Mouse (Mus musculus) mouse embryonic stem cell (cell line): Measurements from ENCODE around the gene Plxna4.

Experiments
- in situ Hi-C, 2 experiments: fragments of 300-500 bp; cut with MboI; formaldehyde crosslinking; loops; 1 replicate in 1 of 2; 3 replicates in 1 of 2; pipeline ENCODE4 v1.14.3; 2019 to 2020; ENCODE audit warnings: low sequenced_read_pairs in 2 of 2, low pct_unique_long_range_greater_than_20kb in 1 of 2, mixed read lengths in 1 of 2; ENCODE audit not compliant: unreplicated experiment in 1 of 2

The Plxna4 gene

DNA sequence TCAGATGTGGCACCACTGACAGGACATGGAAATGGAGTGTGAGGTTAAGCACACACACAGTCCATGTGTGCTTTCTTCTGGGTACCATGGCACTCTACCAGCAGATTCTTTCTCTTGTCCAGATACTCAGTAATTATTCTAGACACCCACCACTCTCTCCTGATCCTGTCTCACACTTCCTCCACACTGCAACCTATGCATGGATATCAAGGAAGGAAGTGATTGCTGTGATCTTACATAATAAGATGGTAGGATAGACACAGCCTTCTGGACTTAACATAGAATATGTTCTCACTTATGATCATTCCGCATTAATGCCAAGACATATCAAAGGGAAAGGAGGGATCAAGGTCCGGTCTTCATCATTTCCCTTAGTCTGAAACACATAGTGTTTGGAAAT lies 92.5 kb downstream of the Plxna4 start:
- in situ Hi-C loops = no loop called here

DNA sequence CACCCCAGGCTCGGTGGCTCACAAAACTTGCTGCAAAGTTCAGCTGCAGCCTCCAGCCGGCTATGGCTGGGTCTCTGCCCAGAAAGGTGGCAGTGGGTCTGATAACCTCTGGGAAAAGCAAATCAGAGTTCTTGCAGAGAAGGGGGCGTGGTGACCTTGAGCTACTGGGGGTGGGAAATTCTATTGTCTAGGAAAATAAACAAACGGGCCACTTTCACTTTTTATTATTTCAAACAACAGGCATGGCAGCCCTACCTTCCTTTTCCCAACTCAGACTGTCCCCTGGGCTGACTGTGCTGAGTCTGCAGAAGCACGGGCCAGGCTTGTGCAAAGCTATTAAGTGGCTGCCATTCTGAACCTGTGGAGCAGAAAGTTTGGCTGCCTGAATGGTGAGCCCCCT lies 94.4 kb downstream of the Plxna4 start:
- in situ Hi-C loops = no loop called here

DNA sequence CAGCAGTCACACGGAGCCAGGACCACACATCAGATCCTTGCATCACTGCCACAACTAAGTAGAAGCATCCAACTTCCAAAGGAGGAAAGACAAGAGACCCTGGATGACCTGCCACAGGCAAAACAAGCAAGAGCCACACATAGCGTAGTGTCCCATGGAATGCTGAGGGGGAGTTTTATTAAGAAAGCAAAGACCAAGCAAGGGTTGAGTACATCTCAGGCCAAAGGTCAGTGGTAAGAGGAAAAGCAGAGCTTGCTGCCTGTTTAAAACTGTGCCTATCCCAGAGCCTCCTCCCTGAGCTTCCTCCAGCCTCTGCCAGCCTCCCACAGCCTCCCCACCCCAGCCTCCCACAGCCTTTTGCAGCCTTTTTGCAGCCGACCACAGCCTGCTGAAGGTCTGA lies 100.9 kb downstream of the Plxna4 start:
- in situ Hi-C loops = no loop called here

DNA sequence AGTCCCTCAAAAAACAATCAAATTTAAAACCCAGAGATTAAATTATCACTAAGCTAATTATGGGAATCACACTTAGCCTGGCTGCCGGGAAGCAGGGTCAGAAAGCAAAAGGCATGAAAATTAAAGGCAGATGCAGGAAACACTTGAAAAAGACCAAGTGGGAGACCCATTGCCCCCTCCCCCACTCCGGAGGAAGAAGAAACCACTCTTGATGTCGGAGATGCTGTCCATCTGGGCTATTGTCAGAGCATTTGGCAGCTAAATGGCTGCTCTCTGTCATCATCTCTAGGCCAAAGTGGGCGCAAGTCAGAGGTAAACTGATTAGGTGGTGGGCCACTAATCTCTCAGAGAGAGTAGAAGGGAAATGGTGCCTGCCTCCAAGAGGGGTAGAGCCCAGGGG lies 105.5 kb downstream of the Plxna4 start:
- in situ Hi-C loops = no loop called here

DNA sequence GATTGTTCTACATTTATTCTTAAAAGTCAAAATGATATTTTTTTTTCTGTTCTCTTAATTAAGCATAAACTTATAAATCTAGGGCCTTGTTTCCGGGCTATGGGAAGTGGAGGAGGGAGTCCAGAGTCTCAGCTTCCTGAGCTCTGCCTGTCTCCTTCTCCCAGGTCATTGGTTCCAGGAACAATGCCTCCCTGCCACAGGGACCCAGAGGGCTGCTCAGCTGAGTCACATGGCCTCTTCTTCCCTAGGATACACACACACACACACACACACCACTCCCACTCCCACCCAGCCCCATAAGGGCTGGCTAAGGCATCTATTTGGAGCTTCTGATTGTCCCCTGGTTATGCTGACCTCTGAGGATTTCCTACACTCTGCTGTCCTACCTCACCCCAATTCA lies 107.3 kb downstream of the Plxna4 start:
- in situ Hi-C loops = no loop called here

DNA sequence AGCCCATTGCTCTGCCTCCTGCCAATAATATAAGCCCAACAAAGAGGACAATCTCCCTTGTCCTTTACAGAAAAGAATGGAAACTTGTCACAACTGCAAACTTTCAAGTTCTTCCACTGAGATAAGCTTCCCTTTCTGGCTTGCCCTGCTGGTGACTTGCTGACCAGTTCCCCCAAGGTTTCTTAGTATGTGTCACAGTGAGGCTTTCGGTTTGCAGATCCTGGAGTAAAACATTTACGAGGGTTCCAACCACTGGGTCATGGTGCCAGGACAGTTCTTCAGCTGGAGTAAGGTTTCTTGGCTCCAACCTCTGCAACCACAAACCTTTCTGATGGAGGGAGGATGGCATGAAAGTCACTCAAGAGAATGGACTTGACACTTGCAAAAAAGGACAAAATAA lies 108.2 kb downstream of the Plxna4 start:
- in situ Hi-C loops = no loop called here

DNA sequence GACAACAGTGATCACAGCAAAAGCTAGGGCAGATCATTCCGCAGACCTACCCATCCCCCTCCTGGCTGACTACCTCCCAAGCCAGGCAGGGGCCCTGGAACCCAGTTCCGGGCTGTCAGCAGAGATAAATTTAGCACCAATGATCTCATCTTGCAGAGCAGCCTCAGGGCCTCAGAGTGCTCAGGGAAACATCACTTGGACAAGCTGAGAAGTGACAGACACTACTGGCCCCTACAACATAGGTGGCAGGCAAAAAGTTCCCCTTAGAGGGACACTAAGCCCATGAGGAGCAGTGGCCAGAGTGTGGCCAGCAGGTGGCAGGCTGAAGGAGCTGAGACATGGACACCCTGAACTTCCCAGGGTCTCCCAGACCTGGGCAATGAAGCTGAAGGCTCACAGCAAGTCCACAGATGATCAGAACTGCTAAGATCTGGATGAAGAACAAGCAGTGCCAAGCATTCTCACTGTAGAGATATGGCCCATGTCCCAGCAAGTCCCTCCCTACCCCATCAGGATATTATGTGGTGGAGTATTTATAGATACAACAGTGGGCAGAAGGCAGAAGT lies 108.7 kb downstream of the Plxna4 start:
- in situ Hi-C loops = no loop called here

DNA sequence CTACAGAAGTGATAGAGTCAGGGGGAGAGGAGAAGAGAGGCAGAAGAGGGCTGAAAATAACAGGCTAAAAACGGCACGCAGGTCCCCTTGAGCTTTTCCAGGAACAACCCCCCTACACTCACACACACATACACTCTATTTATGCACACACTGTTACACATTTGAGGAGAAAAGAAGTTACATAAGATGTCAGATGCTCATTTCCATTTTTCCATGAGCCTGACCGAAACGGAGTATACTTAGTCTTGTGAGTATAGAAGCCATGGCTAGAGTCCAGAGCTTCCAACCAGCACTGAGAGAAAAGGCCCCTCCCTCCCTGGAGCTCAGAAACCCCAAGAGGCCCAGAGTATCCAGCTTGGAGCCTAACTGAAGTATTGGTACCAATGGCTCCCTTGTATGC lies 112.0 kb downstream of the Plxna4 start:
- in situ Hi-C loops = no loop called here

DNA sequence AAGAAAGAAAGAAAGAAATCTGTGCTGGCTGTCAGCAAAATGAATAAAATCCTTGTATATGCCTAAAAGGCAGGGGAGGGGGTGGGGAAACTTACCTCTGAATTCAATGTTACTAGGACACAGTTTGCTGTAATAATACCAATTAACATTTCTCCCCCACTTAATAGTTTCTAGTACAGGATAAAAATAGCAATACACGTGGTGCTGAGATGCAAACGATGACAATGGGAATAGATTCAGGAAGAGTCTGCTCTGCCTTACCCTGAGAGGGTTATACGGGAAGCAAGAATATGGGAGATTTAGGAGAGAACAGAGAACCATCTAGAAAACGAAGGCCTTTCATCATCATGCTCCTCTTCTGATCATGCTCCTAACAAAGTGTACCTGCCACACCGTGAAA lies 115.9 kb downstream of the Plxna4 start:
- in situ Hi-C loops = no loop called here

DNA sequence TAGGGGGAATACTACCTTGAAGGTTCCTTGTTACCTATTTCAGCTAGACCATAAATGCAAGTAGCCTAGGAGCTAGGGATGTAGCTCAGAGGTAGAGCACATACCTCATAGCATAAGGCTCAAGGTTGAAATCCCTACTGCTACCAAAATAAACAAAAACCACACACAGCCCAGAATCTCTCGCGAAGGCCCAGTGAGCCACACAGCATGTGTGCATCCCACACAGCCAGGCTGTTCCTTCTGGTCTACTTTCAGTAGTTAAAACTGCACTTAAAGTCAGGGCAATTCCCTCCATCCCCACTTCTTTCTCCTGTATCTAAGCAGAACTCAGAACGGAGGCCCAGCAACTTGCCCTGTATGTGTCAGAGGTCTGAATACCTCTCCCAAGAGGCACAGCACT lies 116.4 kb downstream of the Plxna4 start:
- in situ Hi-C loops = no loop called here

DNA sequence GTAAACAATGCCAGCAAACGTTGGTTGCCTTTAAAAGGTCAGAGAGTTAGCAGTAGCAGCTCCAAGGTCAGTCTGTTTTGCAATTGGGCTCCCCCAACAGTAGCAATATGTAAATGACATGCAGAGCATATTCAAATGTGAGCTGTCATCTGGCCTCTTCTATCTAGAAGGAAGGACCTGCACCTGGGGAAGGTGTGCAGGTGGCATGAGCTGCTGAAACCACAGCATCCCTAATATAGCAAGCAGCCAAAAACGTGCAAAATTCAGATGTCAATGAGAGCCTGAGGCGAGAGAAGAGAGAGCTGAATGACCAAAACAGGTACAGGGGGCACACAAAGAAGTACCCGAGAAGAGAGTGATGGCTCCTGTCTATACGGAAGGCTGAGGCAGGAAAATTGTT lies 118.8 kb downstream of the Plxna4 start:
- in situ Hi-C loops = no loop called here

DNA sequence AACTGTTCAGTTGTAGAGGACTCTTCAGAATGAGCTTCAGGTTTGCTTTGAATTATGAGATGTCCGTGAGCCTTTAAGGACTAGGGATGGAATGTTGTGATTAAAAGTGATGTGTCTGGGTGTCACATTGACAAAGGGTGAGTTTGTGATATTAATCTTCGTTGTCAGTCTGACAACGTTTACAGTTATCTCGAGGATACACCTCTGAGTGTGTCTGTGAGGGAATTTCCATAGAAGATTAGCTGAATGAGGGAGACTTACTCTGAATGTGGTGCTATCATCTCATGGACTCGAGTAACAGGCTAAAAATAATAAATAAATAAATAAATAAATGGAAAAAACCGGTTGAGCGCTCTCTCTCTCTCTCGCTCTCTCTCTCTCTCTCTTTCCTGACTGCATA lies 122.9 kb downstream of the Plxna4 start:
- in situ Hi-C loops = no loop called here

DNA sequence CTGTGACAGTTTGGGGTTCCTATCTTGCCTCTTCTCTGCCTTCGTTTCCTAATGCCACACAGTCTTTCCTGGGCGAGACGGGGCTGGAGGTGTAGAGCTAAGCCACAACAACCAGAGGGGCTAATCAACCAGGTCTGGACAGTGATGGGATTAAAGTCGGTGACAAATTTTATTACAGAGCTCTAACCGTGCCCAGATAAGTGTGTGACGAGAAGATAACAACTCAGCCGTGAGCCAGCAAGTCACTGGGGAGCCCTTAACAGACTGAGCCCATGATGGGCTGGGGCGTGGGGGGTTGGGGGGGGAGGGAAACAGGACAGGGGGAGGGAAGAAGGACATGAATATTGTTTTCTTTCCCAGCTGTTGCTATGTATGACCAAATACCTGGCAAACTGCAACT lies 123.4 kb downstream of the Plxna4 start:
- in situ Hi-C loops = no loop called here

DNA sequence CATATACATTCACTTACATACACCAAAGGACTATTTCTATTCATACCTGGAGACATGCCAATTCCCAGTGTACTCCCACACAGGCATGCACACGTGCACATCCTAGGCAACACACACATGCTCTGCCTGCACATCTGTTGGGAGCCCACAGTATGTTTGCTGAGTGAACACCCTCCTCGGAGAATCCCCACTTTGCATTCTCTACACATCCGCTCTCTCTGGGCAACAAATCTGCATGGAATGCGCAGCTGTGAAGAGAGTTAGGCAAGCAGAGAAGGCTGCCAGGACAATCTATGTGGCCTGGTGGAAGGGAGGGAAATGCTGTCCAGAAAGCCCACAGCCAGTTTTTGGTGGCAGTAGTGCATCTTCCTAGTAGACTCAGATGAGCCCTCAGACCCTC lies 123.9 kb downstream of the Plxna4 start:
- in situ Hi-C loops = no loop called here

DNA sequence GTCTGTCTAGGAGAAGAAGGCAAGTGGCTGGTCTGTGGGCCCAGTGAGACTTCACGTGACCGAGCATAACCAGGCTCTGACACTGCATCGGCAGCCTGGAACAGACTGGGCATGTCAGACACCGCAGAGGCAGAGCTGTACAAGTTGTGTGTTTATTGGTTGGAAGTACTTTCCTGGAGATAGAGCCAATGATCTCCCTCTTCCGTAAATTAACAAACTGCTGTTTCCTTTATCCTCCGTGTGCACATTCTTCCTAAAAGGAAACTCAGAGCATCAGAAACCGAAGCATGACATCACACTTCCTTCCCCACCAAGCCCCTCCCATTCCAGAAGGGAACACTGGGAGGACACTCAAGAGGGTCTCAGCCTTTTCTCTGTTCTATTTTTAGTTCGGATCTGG lies 127.6 kb downstream of the Plxna4 start:
- in situ Hi-C loops = no loop called here

DNA sequence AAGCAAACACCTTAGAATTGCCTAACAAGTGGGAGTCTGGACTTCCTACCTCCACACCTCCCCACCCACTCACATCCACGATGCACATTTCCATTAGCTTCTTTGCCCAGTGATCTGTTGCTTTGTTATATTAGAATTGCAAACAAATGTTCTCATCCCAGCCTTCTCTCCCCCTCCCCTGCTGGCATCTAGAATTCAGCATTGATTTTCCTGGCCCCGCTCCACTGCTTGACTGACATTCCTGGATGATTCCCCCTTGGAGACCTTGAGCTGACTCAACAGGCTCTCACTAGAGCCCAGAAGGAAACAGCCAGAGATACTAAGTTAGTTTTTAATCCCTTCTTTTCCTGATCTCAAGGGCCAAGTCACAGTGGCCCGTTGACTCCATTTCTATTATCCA lies 131.4 kb downstream of the Plxna4 start:
- in situ Hi-C loops = no loop called here

DNA sequence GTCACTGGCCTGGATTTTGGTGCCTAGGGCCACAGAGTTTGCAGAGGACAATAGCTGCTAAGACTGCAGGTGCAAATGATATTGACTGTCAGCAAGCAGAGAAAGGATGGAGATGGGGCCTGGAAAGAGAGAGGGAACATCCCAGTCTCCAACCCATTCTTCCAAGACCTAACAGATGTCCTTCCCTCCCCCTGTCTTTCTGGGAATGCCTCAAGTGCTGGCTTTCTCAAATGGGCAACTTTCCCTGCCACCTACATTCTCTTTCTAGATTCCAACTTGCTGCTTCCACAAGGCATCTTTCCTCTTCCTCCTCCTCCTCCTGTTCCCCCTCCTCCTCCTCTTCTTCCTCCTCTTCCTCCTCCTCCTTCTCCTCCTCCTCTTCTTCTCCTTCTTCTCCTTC lies 136.1 kb downstream of the Plxna4 start:
- in situ Hi-C loops = no loop called here

DNA sequence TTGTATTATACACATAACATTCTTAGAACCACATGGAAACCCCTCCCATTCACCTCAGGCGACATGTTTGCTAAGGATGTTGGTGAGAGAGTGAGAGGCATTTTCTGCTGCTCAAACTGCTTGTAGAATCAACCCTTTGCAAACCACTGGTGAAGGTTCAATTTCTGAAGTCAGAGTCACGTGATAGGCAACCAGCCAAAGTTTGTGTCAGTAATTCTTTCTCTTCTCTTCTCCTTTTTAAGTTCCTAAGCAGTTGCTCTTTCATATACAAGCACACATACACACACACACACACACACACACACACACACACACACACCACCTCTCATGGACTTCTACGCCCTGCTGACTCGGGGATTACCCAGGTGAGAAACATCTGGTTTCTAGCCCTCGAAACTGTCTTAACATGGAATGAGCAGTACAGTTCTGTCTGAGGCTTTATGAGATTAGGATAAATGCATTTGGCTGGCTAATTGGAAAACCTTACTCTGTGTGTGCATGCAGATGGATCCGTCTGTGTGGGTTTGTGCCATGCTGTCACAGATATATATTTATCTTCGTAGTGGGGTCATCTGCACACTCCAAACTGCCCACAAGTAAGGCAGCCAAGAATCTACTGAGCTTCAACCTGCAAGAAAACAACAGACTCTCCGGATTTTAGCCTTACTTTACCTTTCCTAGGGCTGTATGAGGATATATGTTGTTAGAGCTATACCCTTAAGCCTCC lies 138.6 kb downstream of the Plxna4 start:
- in situ Hi-C loops = no loop called here

DNA sequence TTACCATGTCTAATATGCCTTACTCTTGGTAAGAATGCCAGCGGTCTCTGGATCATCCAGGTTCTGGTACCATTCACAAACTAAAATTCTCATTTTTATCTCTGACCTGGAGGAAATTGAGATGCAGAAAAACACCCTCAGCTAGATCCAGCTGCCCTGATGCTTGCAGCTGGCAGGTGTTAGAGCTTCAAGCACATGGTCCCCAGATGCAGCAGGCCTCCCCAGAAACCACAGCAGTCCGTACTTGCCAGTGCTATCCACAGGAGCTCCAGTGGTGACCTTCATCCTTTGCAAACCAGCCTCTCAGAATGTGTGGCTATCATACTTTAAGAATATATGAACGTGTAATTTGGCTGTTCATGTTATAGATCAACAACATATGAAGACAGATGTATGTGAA lies 139.2 kb downstream of the Plxna4 start:
- in situ Hi-C loops = no loop called here

DNA sequence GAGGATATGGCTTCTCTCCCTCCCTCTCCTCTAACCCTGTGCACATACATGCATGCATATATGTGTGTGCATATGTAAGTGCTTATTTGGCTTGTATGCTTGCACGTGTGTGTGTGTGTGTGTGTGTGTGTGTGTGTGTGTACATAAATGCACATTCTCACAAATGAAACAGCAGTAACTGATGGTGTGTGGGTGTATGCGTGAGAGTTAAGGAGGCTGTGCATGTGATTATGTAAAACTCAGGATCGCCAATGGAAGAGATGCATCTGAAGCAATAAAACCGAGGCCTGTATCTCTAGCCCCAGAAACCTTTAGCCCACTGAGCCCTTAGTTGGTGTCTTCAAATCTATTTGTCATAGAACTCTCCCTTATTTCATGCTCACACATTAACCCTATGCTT lies 141.7 kb downstream of the Plxna4 start:
- in situ Hi-C loops = no loop called here

DNA sequence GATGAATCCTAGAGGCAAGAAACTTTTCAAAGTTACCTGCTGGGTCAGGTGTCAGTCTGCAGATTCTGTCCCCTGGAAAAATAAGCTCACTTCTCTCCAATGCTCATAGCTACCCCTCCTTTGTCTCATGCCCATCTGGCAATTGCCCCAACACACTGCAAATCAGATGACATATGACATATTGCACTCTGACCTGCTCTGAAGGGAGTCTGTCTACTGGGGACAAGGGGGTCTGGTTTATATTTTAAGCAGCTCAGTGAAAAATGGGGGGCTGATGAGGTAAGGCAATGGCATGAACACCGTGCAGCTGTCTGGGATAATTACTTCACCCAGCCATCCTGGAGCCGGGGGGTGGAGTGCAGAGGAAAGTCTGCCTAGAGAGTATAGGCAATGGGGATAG lies 142.7 kb downstream of the Plxna4 start:
- in situ Hi-C loops = no loop called here
